Mouse (Mus musculus) stomach, embryonic 16.5 days (tissue): ENCODE results near the gene Hoxb3. TPM values are rescaled to one million over a fixed set of nuclear protein-coding genes. Genes with fewer than 3 reads are reported as not detected.

Experiments used
- ATAC-seq: fragments of 200-750 bp; cut with Nextera tagmentation; 2 replicates; pipeline ENCODE4 v1.8.0; 2017; ENCODE audit warnings: moderate number of reproducible peaks, moderate TSS enrichment; ENCODE audit not compliant: insufficient read depth, low FRiP score
- H3K27ac ChIP-seq: fragments of 300-500 bp; sonication (generic); 2 replicates; pipeline ENCODE4 v1.5.1; 2014; ENCODE audit warnings: low read length
- H3K27me3 ChIP-seq: fragments of 300-500 bp; sonication (generic); 2 replicates; pipeline ENCODE4 v1.6.1; 2014; ENCODE audit warnings: low read length, control low read depth, mixed read lengths; ENCODE audit not compliant: control insufficient read depth, insufficient read depth
- H3K36me3 ChIP-seq: fragments of 300-500 bp; sonication (generic); 2 replicates; pipeline ENCODE4 v1.6.1; 2014; ENCODE audit warnings: low read length; ENCODE audit not compliant: control insufficient read depth, insufficient read depth
- H3K4me1 ChIP-seq: fragments of 300-500 bp; sonication (generic); 2 replicates; pipeline ENCODE4 v1.6.1; 2014; ENCODE audit warnings: low read length, control low read depth, mixed read lengths; ENCODE audit not compliant: control insufficient read depth, insufficient read depth
- H3K4me2 ChIP-seq: fragments of 300-500 bp; sonication (generic); 2 replicates; pipeline ENCODE4 v1.6.1; 2014; ENCODE audit warnings: low read depth, low read length, mixed read lengths
- H3K4me3 ChIP-seq: fragments of 300-500 bp; sonication (generic); replicated peaks from 2 replicates; pipeline ENCODE4 v1.5.1; 2014; ENCODE audit warnings: mild to moderate bottlenecking, low read length
- H3K9ac ChIP-seq: fragments of 300-500 bp; sonication (generic); 2 replicates; pipeline ENCODE4 v1.6.1; 2014; ENCODE audit warnings: low read length
- H3K9me3 ChIP-seq: fragments of 300-500 bp; sonication (generic); replicated peaks from 2 replicates; pipeline ENCODE4 v1.6.1; 2016; ENCODE audit warnings: low read length, control low read depth; ENCODE audit not compliant: control insufficient read depth
- WGBS: fragments of 180-500 bp; shearing (Covaris S2); extraction: QIAGEN DNeasy Blood & Tissue Kit; methylation state at CpG from one replicate; pipeline ENCODE4 v1.1.7; 2014; 5-methylcytosine and 5-hydroxymethylcytosine counted together
- polyA plus RNA-seq: library from polyadenylated mRNA; unstranded; fragments of >200 nt; fragmentation: Nextera tagmentation; extraction: Ambion mirVana; gene quantifications from 2 replicates; pipeline ENCODE4 v1.2.1, GENCODE M21; 2015

The Hoxb3 gene
- polyA plus RNA-seq, 1 experiment from 2014 or later: 0.99 TPM

DNA sequence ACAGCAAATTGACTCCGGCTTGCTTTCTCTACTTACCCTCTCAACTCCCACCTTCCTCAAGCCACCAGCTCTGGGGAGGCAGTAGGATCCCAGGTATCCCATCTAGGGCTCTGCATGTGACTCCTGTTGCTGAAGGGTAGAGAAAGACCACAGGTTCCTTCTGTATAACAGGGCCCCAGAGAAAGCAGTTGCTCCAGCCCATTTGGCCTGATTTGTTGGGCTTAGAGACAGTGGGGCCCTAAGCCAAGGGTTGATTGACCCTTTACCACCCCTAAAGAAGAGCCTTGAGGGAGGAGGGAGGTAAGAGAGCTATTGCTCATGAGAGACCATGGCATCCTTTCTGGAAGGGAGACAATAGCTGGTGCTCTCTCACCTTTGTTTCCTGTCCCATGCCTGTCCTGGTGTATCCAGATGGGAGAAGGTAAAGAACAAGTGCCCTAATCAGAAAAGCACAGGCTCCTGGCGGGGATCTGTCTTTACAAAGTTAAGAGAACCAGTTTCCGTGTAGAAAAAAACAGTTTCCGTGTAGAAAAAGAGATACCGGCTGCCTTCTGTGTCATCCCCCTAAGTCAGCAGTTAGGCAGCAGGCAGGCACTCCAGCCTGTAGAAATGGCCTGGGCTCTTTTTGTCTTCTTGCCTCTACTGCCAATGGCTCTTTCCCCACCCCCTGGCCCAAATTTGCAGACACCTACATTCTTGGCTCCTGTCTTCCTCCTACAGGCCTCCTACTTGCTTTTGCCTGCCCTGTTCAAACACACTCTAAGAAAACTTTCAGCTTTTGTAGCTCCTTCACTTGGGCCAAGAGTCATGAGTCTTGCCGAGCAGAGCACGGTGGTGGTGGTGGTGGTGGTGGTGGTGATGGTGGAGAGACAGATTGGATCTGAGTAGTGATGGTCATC, 16.1 kb downstream of the Hoxb3 start:
- 33% methylated on average over 7 of the region's 7 CpGs for WGBS
- H3K4me3 ChIP-seq: peak overlapping the region; percentile 17
- peak overlapping the region; percentile 58 for H3K9ac ChIP-seq
- no peak for ATAC-seq
- no peaks in the 10 kb centered on the region for H3K9me3 ChIP-seq
- H3K27me3 ChIP-seq: peaks cover 12% of the 10 kb centered on the region
- no peaks in the 10 kb centered on the region for H3K36me3 ChIP-seq
- H3K4me2 ChIP-seq: peak overlapping the region; percentile 59
- H3K27ac ChIP-seq: peak overlapping the region; percentile 97
- peaks cover 47% of the 10 kb centered on the region for H3K4me1 ChIP-seq

GRCm38 (mm10) chr11:96340698-96341365, 17.7 kb downstream of the Hoxb3 start:
- WGBS: under 1% methylated on average over 33 of the region's 36 CpGs
- Histone ChIP-seq H3K36me3 (no peaks in the 10 kb centered on the region), H3K27ac (peak overlapping the region; percentile 97), H3K4me3 (peak overlapping the region; percentile 50), H3K9ac (peak overlapping the region; percentile 84), H3K4me2 (peak overlapping the region; percentile 59), H3K27me3 (peaks cover 22% of the 10 kb centered on the region), H3K9me3 (no peaks in the 10 kb centered on the region), H3K4me1 (peaks cover 47% of the 10 kb centered on the region)
- peak; percentile 78 for ATAC-seq

DNA sequence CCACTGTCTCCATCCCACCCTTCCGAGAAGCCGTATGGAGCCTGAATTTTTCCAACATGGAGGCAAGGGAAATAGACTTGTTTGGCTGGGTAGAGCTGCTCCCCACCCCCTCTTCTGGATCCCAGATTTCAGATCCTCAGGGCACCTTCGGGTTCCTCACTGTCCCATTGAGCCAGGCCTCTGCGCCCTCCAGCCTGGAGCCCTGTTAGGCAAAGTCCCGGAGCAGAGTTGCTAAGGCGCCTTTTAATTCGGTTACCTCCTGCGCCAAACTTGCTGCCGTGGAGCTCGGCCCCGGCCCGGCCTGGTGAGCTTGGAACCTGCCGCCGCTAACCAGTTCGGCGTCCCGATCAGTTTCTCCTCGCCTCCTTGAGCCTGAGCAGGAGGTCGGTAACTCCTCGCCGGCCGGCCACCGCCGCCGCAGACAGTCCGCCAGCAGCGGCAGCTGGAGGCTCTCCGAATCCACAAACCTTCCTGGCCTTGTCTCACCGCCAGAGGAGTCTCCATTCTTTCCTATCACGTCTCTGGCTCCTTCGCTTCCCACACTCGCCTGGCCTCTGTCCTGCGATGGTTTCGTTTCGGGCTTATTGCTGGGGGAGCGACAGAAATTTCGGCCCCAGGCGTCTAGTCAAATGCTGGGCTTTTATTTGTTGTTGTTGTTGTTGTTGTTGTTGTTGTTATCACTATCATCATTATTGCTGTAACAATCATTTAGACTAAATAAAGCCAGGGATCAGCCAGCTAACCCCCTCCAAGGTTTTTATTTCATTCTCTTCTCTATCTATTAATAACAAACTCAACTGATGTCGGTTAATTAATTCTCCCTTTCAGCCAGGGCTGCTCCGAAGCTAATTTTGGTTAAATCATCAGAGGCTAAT, 18.8 kb downstream of the Hoxb3 start:
- H3K4me1 ChIP-seq: peaks cover 48% of the 10 kb centered on the region
- WGBS: 2% methylated on average over 40 of the region's 40 CpGs
- H3K9me3 ChIP-seq: no peaks in the 10 kb centered on the region

DNA sequence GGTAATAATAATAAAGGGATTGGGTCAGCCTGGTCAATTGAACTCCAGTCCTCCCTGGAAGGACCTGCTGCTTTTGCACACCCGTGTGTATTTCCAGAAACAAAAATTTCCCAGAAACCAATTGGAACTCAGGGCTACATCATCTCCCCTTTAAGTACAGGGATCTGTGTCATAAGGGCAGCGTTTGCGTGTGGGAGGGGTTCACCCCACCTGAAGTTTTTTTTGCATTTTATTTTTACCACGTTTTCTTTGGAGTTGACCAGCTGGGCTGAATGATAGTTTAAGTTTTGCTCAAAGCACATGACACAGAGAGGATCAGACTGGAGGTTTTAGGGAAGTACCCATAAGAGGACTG, 19.4 kb downstream of the Hoxb3 start:
- peaks cover 46% of the 10 kb centered on the region for H3K4me1 ChIP-seq
- peak overlapping the region; percentile 84 for H3K9ac ChIP-seq
- H3K27ac ChIP-seq: peak overlapping the region; percentile 97
- ATAC-seq: no peak
- H3K36me3 ChIP-seq: no peaks in the 10 kb centered on the region
- H3K4me3 ChIP-seq: peak overlapping the region; percentile 50
- H3K4me2 ChIP-seq: peak overlapping the region; percentile 59
- no peaks in the 10 kb centered on the region for H3K9me3 ChIP-seq
- H3K27me3 ChIP-seq: peaks cover 29% of the 10 kb centered on the region
- WGBS: 13% methylated on average over 4 of the region's 4 CpGs

More for the DNA sequence above, 18.8 kb downstream of the Hoxb3 start:
- Histone ChIP-seq H3K27ac (peak overlapping the region; percentile 97), H3K4me2 (peak overlapping the region; percentile 59), H3K27me3 (peaks cover 29% of the 10 kb centered on the region), H3K9ac (peak overlapping the region; percentile 84), H3K36me3 (no peaks in the 10 kb centered on the region), H3K4me3 (peak overlapping the region; percentile 50)
- ATAC-seq: no peak

- peak overlapping the region; percentile 93 for H3K27ac ChIP-seq
- no peaks in the 10 kb centered on the region for H3K9me3 ChIP-seq
Measured at GRCm38 (mm10) chr11:96343206-96343745, 20.1 kb downstream of the Hoxb3 start.

DNA sequence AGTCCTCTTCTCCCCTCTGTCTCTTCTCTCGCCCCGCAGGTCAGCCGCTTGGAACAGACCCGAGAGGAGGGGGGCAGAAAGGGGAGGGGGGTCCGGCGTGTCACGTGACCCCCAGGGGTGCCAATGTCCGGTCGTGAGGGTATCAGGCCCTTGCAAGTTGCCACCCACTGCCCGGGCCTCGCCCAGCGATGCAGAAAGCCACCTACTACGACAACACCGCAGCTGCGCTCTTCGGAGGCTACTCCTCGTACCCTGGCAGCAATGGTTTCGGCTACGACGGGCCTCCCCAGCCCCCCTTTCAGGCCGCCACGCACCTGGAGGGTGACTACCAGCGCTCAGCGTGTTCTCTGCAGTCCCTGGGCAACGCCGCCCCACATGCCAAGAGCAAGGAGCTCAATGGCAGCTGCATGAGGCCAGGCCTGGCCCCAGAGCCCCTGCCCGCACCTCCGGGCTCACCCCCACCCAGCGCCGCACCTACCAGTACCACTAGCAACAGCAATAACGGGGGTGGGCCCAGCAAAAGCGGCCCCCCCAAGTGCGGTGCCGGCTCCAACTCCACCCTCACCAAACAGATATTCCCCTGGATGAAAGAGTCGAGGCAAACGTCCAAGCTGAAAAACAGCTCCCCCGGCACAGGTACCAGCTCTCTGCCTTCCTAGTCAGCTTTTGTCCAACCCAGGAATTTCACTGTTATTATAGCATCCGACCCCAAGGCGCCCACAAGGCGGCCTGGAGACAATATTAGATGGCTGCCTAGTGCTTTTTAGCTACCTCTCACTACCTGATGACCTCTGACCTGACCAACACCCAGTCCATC, 21.1 kb downstream of the Hoxb3 start:
- ATAC-seq: no peak
- H3K4me3 ChIP-seq: peak overlapping the region; percentile 37
- peaks cover 34% of the 10 kb centered on the region for H3K27me3 ChIP-seq

More at GRCm38 (mm10) chr11:96343206-96343745, 20.1 kb downstream of the Hoxb3 start:
- no peak for ATAC-seq
- Histone ChIP-seq H3K4me1 (peaks cover 46% of the 10 kb centered on the region), H3K4me2 (peak overlapping the region; percentile 59), H3K36me3 (no peaks in the 10 kb centered on the region), H3K4me3 (peak overlapping the region; percentile 37; the same call in 1 of the 2 replicates), H3K9ac (peak overlapping the region; percentile 69), H3K27me3 (peaks cover 34% of the 10 kb centered on the region)
- 30% methylated on average over 2 of the region's 2 CpGs for WGBS

GRCm38 (mm10) chr11:96344878-96345159, 21.7 kb downstream of the Hoxb3 start:
- Histone ChIP-seq H3K27me3 (peaks cover 33% of the 10 kb centered on the region), H3K4me2 (peak overlapping the region; percentile 59), H3K9ac (peak overlapping the region; percentile 73), H3K9me3 (no peaks in the 10 kb centered on the region), H3K27ac (peak overlapping the region; percentile 93), H3K4me3 (peak overlapping the region; percentile 37), H3K36me3 (no peaks in the 10 kb centered on the region), H3K4me1 (peaks cover 45% of the 10 kb centered on the region)
- ATAC-seq: no peak
- WGBS: 18% methylated on average over 6 of the region's 6 CpGs

More for the DNA sequence above, 21.1 kb downstream of the Hoxb3 start:
- Histone ChIP-seq H3K4me1 (peaks cover 45% of the 10 kb centered on the region), H3K9me3 (no peaks in the 10 kb centered on the region), H3K4me2 (peak overlapping the region; percentile 59), H3K27ac (peak overlapping the region; percentile 93), H3K9ac (peak overlapping the region; percentile 73), H3K36me3 (no peaks in the 10 kb centered on the region)
- 15% methylated on average over 40 of the region's 40 CpGs for WGBS
